Mouse (Mus musculus) cerebellum, postnatal 36 days (tissue): Measurements from ENCODE around the gene Pax8.

ENCODE experiments used
- DNase-seq, 2 experiments: peaks; one replicate each; pipeline ENCODE4 v3.0.0; 2021 to 2022; ENCODE audit warnings: mixed read lengths in 2 of 2

Pax8 gene

DNA sequence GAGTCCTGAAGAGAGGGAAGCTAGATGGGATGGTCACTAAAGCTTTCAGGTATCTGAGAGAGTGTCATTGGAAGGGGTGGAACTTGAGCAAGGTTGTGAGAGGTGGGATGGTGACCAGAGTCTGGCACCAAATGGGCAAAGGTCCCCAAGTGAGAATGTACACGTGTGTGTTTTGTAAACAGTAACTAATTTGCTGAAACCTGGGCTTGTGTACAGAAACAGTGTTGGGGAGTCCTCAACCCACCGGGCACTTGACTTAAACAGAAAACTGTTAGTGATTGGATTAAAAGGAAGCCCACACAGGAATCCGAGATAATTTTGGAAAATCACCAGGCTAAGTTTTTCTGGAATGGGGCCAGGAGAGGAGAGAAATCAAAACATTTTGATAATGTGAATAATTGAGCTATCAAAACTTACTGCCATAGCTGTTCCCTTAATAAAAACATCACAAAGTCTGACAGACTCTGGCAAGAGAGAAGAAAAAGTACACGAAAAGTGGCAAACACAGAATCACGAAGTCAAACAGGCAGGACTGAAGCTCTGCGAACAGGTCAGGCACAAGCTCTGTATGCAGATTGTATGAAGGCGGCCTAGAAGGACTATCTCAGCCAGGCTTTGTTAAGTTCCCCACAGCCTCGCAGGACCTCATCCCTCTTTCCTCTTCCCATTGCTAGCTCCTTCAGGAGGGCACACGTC is 15.1 kb downstream of the Pax8 start:
- DNase-seq: no peak

DNA sequence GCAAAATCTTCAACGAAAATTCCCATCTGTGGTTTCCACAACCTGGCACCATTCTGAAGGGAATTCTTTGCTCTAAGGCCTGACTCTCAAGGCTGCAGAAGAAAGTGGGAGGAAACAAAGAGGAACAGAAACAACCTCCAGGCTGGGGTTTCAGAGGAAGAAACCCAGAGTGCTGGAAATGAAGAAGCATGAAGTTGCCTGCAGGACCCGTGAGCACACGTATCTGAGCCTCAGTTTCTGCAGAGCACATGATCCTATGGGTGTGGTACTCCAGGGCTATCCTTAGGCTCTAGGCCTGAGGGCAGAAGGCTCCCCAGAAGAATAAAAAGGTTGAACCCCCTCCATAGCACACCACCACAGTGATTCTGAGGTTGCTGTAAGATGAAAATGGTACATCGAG is 18.6 kb downstream of the Pax8 start:
- DNase-seq: no peak

DNA sequence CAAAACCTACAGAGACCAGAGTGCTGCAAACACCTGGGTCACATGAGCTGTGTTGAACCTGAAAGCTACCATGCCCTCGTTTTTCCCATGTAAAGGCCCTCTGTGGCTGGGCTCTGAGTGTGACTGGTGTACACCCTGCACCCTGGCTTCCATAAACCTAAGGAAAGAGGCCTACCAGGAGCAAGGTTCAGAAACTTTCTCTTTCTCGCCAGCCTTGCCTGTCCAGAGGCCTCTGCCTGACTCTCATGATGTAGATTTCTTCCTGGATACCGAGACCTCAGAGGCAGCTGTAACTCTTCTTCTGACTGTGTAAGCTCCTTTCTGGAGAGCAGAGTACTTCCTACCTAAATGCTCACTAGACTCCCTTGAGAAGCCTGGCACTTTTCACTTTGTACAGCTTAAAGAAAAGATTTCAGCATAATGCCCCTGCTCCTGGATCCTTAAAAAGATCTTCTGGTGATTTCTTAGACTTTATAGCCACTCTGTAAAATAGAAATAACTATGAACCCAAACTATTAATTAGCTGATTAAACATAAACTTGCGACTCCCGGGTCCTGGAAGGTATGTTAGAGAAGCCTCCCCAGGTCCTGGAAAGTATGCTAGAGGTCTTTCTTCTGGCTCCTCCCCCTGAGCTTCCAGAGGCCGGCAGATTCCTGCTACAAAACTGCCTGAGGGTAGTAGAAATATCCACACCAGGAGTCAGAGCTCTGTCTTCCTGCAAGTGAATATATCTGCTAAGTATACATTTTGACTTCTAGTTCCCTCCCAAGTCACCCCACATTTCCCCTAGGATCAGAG is 20.1 kb downstream of the Pax8 start:
- DNase-seq: no peak

DNA sequence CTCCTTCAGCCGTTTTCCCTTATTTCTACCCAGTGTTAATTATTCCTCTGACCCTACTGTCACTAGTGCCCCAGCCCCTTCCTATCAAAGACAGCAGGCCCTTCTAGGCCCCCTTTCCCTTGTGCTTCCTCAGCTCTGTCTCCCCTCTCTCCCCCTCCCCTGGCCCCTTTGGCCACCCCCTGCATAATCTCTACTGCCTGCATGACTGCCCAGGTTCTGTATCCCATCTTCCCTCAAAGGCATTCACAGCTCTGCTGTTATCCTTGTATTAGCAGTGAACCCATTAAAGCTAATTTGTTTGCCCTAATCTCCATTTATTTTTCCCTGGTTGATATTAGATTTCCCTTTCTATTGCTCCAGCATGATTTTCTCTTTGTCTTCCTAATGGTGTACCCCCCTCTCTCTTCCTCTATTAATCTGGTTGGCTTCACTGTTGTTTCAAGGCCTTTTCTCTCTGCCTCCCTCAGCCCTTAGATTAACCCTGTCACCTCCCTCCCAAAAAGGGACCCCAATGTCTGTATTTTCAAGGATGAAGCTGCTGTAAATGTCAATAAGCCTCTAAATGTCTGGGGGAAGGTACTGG is 20.9 kb downstream of the Pax8 start:
- no peak for DNase-seq

DNA sequence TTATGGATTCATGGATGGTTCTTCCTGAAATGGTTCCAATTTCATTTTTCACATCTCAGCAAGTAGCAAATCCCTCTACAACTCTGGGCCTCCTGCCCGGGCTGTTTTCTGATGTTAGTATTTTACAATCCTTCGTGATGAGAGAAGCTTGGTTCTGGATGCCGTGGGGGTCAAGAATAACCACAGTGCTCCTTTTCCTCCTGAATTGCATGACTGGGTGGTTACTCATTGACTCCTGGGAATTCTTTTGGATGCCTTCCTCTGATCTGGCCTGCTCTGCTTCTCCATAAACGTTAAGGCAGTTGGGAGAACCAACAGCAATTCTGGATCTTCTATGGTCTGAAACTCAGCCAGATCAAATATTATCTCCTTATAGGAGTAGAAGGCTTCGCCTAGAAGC is 22.2 kb downstream of the Pax8 start:
- no peak for DNase-seq

DNA sequence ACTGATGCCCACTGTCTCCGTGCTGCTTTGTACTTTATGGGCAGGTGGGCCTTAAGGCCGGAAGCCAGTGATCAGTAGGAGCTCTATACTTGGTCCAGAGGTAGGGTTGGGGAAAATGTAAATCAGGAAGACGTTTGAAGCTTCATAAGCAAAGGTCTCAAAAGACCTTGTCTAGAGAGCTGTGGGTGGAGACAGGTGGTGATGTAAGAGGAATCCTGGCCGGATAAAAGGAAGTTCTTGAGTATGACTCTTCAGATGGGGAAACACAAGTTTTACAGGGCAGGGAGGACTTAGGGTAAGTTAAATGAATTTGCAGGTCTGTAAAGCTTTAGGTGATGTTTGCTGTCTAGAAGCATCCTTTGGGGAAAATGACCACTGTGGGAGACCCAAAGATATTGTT is 26.3 kb downstream of the Pax8 start:
- no peak for DNase-seq

DNA sequence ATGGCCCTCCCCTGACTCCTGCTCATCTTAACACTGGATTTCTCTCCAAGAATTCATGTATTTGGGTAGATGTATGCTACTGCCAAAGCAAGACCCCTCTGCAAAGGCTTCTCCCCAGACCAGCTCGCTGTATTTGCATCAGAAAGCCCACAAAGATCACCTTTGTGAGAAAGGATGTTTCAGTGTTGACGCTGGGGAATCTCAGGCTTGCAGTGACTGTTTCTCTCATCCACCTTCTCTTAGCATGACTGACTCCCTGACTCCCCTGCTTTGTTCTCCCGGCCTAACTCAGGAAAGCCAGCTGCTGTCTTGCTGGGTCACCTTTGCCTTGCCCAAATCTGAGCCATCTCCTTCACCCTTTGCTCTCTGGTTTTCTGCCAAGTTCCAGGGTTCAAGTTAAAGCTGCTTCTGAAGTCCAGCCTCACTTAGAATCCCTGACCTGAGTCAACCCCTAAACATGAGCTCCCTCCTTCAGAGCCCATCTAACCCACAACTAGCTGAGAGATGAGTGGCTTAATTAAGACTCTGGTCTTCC is 32.1 kb downstream of the Pax8 start:
- no peak for DNase-seq

DNA sequence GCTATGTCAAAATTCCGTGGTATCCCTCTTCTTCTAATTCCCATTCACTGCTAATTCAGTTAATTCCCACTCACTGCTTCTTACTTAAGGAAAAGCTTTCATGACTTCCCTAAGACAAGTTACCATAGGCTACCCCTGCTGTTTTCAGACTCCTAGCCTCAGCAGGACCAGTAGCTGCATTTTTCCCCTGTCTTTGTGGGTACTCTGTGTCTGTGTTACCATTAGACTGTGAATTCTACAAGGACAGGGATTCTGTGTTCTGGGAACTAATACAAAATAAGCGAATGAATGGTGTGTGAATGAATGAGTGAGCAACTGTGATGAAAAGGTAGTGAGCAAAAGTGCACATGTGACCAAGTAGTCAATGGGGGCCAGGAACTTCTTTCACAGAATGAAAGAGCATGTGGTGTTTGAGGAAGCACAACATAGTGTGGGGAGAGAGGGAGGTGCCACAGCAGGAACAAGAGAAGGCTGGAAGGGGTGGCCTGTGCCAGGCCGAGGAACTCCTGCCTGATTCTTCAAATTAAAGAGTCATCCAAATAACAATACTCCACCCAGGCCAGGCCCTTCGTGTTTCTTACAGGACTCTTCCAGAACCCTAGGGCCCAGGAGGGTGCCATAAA is 33.0 kb downstream of the Pax8 start:
- no peak for DNase-seq

DNA sequence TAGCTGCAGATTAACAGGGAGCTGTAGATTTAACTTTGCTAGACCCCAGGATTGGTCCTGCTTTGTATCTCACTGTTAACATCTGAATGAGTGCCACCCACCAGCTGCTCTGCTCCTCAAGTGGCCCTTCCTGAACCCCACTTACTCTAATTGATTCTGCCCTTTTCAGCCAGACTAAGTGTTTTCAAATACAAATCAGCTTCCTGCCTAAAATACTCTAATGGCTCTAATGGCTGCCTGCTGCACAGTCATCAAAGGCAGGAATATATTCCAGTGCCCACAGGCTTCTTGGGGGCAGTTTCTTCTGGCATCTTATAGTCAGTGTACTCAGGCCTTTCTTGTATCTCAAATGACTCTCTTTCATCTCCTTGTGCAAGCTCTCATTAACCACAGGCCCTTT is 33.5 kb downstream of the Pax8 start:
- DNase-seq: no peak

DNA sequence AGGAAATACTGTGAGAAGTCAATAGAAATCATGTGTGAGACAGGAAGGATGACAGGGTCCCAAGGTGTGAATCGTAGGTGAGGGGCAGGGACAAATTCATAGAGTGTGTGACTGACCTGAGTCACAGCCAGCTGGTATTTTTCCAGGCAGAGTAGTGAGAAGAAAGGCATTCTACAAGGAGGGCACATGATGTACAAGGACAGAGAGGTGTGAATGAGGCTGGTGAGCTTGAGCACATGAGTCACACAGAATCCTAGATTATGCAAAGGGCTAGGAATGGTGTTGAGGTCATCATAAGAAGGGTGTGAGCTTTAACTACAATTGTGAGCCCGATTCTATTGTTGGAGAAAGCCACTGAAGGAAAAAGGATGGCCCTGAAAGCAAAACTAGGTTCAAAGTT is 35.3 kb downstream of the Pax8 start:
- DNase-seq: no peak

DNA sequence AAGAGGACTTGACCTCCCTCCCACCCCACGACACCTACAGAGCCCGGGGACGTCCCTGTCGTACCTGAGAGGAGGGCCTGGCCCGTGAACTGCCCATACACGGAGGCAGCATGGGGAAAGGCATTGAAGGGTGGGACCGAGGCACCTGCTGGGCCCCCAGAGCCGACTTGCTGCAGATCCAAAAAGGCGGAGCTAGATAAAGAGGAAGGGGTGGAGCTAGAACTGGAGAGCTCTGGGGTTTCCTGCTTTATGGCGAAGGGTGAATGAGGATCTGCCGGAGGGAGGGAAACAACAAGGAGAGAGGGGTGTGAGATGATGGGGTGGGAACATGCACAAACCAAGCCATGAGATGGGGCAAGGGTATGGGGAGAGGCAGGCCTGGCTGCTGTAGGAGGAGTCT is 39.7 kb downstream of the Pax8 start:
- DNase-seq: no peak

DNA sequence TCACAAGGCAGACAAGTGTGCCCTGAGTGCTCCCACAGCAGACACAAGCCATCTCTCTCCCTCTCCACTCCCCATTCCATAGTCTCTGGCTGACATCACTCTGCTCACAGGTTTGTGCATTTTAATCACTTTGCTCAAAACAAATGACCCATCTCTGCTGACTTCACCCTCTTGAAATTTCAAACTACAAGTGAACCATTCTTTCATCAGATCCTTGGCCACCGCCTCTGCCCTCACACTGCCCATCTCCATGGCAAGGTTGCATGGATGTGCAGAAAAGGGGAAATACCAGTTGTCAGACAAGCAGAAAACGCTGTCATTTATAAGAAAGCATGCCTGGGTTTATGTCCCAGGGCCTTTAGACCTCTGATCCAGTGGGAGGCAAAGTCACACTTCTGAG is 40.7 kb downstream of the Pax8 start:
- DNase-seq: no peak

DNA sequence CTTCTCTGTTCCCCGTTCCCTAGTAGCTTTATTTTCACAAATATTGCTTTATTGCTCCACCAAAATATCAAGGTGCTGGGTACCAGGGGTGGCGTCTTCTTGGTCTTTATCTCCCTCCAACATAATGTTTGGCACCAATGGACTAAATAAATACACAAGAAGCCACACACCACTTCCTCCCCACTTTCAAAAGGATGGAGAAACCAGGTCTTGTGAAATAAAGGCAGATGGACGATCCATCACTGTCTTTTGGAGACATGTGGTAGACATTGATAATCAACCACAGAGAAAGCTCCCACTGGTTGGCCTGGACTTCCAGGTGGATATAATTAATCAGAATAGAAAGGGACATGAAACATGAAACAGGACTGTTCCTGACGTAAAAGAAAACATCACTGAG is 45.6 kb downstream of the Pax8 start:
- no peak for DNase-seq

DNA sequence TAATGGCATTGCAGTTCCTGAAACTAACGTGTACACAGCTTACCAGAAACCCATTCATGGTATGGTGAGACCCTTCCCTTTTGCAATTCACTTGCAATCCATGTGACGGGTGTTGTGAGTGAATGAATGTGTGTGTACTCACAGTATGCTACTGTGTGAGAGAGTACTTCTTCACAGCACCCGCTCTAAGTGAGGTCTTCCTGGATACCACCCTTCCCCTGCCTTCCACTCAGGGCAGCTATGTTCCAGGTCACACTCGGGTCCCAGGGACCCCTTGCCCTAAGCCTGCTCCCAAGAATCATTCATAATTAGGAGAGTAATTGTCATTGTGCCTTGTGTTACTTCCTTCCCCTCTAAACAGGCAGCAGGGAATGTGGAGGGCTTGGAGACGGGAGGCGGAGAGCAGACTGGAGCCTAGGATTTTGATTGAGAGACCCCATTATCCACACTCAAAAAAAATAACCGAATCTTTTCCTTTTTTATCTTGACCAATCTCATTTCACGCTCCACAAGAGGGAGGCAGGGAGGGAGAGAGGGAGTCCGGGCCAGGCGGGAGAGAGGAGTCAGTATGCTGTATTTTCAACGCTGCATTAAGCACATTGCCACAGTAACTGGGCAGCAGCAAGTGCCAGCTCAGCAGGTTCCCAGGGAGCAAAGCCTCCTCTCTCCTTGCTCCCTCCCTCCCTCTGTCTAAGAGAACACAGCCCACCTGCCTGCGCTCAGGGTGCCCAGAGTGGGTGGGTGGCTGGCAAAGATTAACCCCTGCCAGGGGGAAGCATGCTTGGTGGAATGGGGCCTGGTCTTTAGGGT is 47.3 kb downstream of the Pax8 start:
- DNase-seq: peak; percentile 12 to 28

DNA sequence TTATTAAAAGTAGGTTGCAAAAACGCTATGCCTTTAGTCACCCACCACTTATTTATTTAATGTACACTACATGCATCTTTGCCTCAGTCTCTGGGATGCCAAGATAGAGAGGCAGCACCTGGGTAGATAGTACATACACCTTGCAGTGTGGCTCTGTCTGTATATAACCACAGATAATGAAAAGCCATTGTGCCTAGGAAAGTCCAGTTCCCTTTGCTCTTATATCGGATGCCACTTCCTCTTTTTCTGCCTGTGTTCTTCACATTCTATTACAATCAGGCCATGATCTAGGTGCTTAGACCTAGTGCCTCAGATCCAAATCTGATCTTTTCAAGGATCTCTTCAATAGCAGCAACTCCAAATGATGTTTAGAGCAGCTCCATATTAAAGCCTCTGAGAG is 49.8 kb downstream of the Pax8 start:
- DNase-seq: no peak

DNA sequence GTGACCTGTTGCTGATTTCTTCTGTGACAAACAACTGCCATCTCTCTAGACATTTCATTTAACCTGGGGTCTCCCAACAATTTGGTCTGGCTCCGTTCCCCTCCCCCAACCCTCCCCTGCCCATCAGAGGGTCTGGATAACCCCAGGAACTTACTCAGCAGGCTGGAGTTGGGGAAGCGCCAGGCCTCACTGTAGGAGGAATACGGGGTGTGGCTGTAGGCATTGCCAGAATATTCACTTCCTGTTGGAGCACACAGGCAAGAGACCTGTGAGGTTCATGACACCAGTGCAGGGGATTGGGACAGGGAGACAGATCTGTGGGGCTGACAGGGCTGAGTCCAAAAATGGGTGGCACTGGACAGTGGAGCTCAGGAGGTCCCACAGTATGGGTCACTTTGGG is 52.6 kb downstream of the Pax8 start:
- no peak for DNase-seq

DNA sequence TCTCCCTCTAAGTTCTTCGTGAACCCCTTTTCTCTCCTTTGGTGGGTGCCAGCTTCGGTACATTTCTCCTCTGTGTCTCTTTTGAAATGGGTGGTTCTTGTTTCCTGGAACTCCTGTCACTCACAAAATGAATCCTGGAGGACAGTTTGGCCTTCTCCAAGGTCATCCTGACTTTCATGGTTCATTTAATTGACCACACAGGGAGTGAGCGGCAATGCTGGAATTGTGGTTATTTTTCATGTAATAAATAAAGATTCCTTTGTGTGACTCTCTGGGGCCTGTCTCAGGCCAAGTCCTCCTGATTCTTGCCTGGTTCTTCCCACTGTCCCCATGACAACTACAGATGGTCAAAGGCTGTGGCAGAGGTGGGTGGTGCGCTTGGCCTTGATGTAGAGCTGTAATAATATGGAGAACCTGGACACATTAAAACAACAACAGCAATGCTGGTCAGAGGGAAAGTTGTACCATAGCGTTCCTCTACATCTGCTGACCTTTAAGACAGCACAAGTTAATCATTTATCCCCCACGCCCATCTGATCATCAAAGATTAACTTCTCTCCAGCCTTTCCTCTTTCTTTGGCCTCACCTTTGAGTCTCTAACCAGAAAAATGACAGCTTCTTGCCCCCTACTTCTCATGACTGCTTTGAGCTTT is 54.1 kb downstream of the Pax8 start:
- no peak for DNase-seq

DNA sequence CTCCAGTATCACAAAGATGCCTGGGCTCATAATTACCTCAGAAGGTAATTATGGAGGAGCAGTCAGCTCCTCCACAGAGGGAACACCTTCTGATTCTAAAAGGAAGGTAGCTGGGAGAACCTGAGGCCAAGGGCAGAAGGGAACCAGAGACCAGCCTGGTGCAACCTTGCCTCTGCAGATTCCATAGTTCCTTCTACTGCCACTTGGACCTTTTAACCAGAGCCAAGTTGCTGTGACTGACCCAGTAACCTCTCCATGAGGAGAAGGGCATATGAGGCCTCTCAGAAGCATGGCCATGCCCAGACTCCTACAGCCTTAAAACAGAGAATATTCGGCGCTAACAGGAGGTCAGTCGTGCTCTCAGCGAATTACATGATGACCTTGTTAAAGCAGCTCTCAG is 57.8 kb downstream of the Pax8 start:
- DNase-seq: no peak

DNA sequence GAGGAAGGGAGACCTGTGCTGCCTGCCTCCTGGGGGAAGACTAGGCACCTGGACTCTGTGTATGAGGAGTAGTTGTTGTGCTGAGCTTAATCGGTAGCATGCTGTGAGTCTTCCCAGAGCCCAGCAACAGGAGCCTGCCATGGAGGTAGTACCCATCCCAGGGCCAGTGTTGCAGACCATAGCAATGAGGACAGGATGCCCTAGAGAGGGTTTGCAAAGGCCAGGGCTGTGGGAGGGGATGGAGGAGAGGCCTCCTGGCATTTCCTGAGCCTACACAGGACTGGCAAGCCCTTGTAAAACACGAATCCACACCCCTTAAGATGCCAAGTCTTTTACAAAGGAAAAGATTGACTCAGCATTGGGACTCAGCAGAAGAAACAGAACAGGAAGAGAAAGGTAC is 58.3 kb downstream of the Pax8 start:
- DNase-seq: no peak

DNA sequence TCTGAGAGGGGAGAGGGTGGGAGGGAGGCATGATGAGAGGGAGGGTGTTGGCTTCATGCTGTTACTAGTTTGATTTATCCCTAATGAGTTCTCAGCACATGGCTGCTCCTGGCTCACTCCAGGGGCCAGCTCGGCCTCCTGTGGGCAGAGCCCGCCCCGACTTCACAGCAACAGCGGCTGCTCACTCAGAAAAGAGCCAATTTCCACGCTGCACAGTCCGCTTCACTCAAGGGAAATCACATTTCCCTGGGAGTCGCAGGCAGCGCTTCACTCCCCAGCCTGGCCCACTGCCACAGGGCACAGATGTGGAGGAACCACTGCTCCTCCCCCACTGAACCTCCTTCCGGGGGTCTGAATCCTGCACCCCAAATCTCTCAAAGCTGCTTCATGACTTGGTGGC is 58.7 kb downstream of the Pax8 start:
- DNase-seq: no peak

DNA sequence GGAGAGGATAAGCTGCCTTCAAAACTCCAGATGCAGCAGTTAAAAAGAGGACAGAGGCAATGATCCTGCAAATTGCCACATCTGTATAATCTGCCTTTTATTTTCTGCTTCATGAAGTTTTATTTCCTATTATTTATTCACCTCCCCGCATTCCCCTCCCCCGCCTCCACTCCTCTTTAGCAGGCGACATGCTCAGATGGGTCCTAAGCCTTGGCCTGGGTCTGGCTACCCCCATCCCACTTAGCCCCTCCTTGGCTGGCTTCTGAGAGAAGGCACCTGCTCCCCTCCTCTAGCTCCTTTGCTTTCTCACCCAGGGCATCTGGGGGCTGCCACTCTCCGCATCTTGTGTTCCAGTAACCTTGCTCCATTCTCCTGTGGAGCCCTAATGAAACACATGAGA is 61.7 kb downstream of the Pax8 start:
- DNase-seq: no peak

DNA sequence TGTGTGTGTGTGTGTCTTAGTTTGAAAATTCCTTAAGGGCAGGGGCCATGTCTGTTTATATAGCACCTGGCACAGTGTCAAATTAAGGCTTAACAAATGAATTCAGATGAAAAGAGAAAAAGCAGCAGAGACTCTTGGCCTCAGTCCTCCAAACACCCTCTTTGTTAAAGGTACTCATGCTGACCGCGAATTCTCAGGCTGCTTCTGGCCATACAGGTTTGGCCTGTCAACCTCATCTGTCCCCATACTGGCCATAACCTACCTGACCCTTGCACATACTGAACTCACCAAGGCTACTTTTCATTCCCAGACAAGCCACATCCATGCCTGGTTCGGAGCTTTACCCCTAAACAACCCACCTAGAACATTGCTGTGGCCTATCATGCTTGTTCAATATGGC is 62.2 kb downstream of the Pax8 start:
- no peak for DNase-seq
